Mouse (Mus musculus) myocyte (in vitro differentiated cells): ENCODE measurements around the gene Abca5.

Experiments used
- CEBPB ChIP-seq: IDR thresholded peaks from 2 replicates; pipeline ENCODE4 v1.6.1; 2011; ENCODE audit warnings: mild to moderate bottlenecking, moderate library complexity; ENCODE audit not compliant: poor library complexity, insufficient read depth, severe bottlenecking
- E2F4 ChIP-seq: IDR thresholded peaks from one replicate; pipeline ENCODE4 v1.6.1; 2011; ENCODE audit warnings: mild to moderate bottlenecking, control low read depth, moderate library complexity; ENCODE audit not compliant: insufficient read depth
- MAX ChIP-seq: IDR thresholded peaks from one replicate; pipeline ENCODE4 v1.6.1; 2011; ENCODE audit warnings: low read depth, mild to moderate bottlenecking, control low read depth
- MYOD1 ChIP-seq, 3 experiments: IDR thresholded peaks; one replicate each; pipeline ENCODE4 v1.6.1; 2011; ENCODE audit warnings: control low read depth in 2 of 3, low read depth in 2 of 3, mild to moderate bottlenecking in 2 of 3, moderate library complexity in 1 of 3; ENCODE audit not compliant: insufficient read length in 2 of 3, control insufficient read depth in 1 of 3
- POLR2A ChIP-seq: IDR thresholded peaks from one replicate; pipeline ENCODE4 v1.6.1; 2011; ENCODE audit warnings: low read depth, mild to moderate bottlenecking, control low read depth, moderate library complexity; ENCODE audit not compliant: insufficient read length
- POLR2AphosphoS2 ChIP-seq: IDR thresholded peaks from one replicate; pipeline ENCODE4 v1.6.1; 2011; ENCODE audit warnings: low read depth, control low read depth; ENCODE audit not compliant: insufficient read length
- REST ChIP-seq: IDR thresholded peaks from one replicate; pipeline ENCODE4 v1.6.1; 2011; ENCODE audit warnings: mild to moderate bottlenecking, control low read depth, moderate library complexity; ENCODE audit not compliant: insufficient read depth, insufficient read length
- SRF ChIP-seq: IDR thresholded peaks from one replicate; pipeline ENCODE4 v1.6.1; 2011; ENCODE audit warnings: low read depth; ENCODE audit not compliant: control insufficient read depth, insufficient read length
- TCF12 ChIP-seq: IDR thresholded peaks from one replicate; pipeline ENCODE4 v1.6.1; 2011; ENCODE audit warnings: mild to moderate bottlenecking, control low read depth; ENCODE audit not compliant: poor library complexity, insufficient read depth, severe bottlenecking
- TCF3 ChIP-seq: IDR thresholded peaks from one replicate; pipeline ENCODE4 v1.6.1; 2011; ENCODE audit warnings: low read depth, control low read depth; ENCODE audit not compliant: insufficient read length
- USF1 ChIP-seq: IDR thresholded peaks from one replicate; pipeline ENCODE4 v1.6.1; 2011; ENCODE audit warnings: low read depth, mild to moderate bottlenecking, control low read depth, moderate library complexity

- TF ChIP-seq MAX (no peak), POLR2A (no peak), USF1 (no peak), SRF (no peak), E2F4 (no peak), TCF12 (no peak), CEBPB (no peak), MYOD1 (IDR thresholded peaks at IDR 0.05; ENCODE audit: control insufficient read depth in 1 of 3, insufficient read length in 2 of 3, low read depth in 2 of 3) (no peak), TCF3 (no peak), POLR2AphosphoS2 (no peak), REST (no peak)
Observed at GRCm38 (mm10) chr11:110369312-110370019, 31.9 kb upstream of the Abca5 start.
